Mouse (Mus musculus) small intestine, adult 2 months (tissue): ENCODE measurements around the gene Cadm4. TPM values are rescaled to one million over a fixed set of nuclear protein-coding genes. Genes with fewer than 3 reads are reported as not detected.

ENCODE experiments used
- H3K27ac ChIP-seq: fragments of 200-500 bp; 2 replicates; pipeline ENCODE4 v1.5.1; 2012; ENCODE audit warnings: low read depth, low read length, control low read depth, inconsistent platforms; ENCODE audit not compliant: insufficient read depth
- H3K27me3 ChIP-seq: fragments of 200-500 bp; 2 replicates; pipeline ENCODE4 v1.6.1; 2012; ENCODE audit warnings: mild to moderate bottlenecking, moderate library complexity, low read length, inconsistent platforms; ENCODE audit not compliant: control insufficient read depth, insufficient read depth
- H3K36me3 ChIP-seq: fragments of 200-500 bp; 2 replicates; pipeline ENCODE4 v1.6.1; 2012; ENCODE audit warnings: mild to moderate bottlenecking, low read length, control low read depth, inconsistent platforms; ENCODE audit not compliant: control insufficient read depth, insufficient read depth
- H3K4me1 ChIP-seq: fragments of 200-500 bp; 2 replicates; pipeline ENCODE4 v1.6.1; 2012; ENCODE audit warnings: low read length, inconsistent platforms, mixed read lengths; ENCODE audit not compliant: control insufficient read depth, insufficient read depth, insufficient read length
- H3K4me3 ChIP-seq: fragments of 200-500 bp; 2 replicates; pipeline ENCODE4 v1.5.1; 2012; ENCODE audit warnings: low read depth, mild to moderate bottlenecking, control low read depth, inconsistent platforms, low read length, moderate library complexity
- CTCF ChIP-seq: fragments of 200-500 bp; IDR thresholded peaks from 2 replicates; pipeline ENCODE4 v1.5.1; 2012; ENCODE audit warnings: low read depth, mild to moderate bottlenecking, control low read depth, inconsistent platforms, low read length, moderate library complexity, mixed read lengths; ENCODE audit not compliant: insufficient replicate concordance, insufficient read length; ENCODE audit errors: extremely low read depth
- POLR2A ChIP-seq: fragments of 200-500 bp; IDR thresholded peaks from 2 replicates; pipeline ENCODE4 v1.6.1; 2012; ENCODE audit warnings: low read depth, mild to moderate bottlenecking, control low read depth, inconsistent platforms, low read length, moderate library complexity
- WGBS: fragments of 180-500 bp; shearing (Covaris S2); methylation state at CpG from one replicate; pipeline ENCODE4 v1.1.7; 2018; 5-methylcytosine and 5-hydroxymethylcytosine counted together
- polyA plus RNA-seq: library from polyadenylated mRNA; depleted of rRNA; stranded (reverse); fragments of >200 nt; gene quantifications from 2 replicates; pipeline ENCODE4 v1.2.3, GENCODE M21; 2012

The Cadm4 gene
- polyA plus RNA-seq, 1 experiment, result 2.9 TPM

- Histone ChIP-seq H3K27me3 (no peaks in the 10 kb centered on the region), H3K4me3 (no peak overlapping the region), H3K36me3 (peaks cover 9% of the 10 kb centered on the region), H3K4me1 (no peaks in the 10 kb centered on the region; the same call in 1 of the 2 replicates), H3K27ac (no peak overlapping the region)
- TF ChIP-seq CTCF (no peak), POLR2A (no peak)
- WGBS, result 78% methylated on average over 5 of the region's 5 CpGs
Observed at GRCm38 (mm10) chr7:24538701-24539100, 56.9 kb downstream of the Cadm4 start.

- no peak for TF ChIP-seq CTCF
- no peak for TF ChIP-seq POLR2A
- H3K4me1 ChIP-seq, result no peaks in the 10 kb centered on the region
- H3K27me3 ChIP-seq, result no peaks in the 10 kb centered on the region
- peaks cover 2% of the 10 kb centered on the region; the same call in 1 of the 2 replicates for H3K36me3 ChIP-seq
- no peak overlapping the region for H3K27ac ChIP-seq
- 64% methylated on average over 4 of the region's 4 CpGs for WGBS
- H3K4me3 ChIP-seq, result no peak overlapping the region
Observed at GRCm38 (mm10) chr7:24539686-24540085, 57.9 kb downstream of the Cadm4 start.

- Histone ChIP-seq H3K4me3 (no peak overlapping the region), H3K4me1 (peaks cover 3% of the 10 kb centered on the region), H3K27ac (no peak overlapping the region), H3K36me3 (no peaks in the 10 kb centered on the region), H3K27me3 (no peaks in the 10 kb centered on the region)
- TF ChIP-seq CTCF, result no peak
- TF ChIP-seq POLR2A, result no peak
- 80% methylated on average over 2 of the region's 2 CpGs for WGBS
Observed at GRCm38 (mm10) chr7:24544506-24544905, 62.7 kb downstream of the Cadm4 start.

- Histone ChIP-seq H3K4me1 (peaks cover 3% of the 10 kb centered on the region), H3K27me3 (no peaks in the 10 kb centered on the region), H3K27ac (peak within 1 kb of the TSS; percentile 64), H3K36me3 (no peaks in the 10 kb centered on the region), H3K4me3 (peak within 1 kb of the TSS; percentile 85)
- TF ChIP-seq POLR2A (no peak), CTCF (no peak)
- WGBS, result 30% methylated on average over 13 of the region's 13 CpGs
Observed at GRCm38 (mm10) chr7:24546068-24546614, 64.3 kb downstream of the Cadm4 start, which contains the start of the genes Pinlyp and Xrcc1. Gene Pinlyp (minus strand): TSS chr7:24546118. Gene Xrcc1 (plus strand): TSS chr7:24546289.

GRCm38 (mm10) chr7:24546634-24547389 lies 65.0 kb downstream of the Cadm4 start:
- H3K36me3 ChIP-seq, result no peaks in the 10 kb centered on the region
- under 1% methylated on average over 57 of the region's 57 CpGs for WGBS

GRCm38 (mm10) chr7:24547534-24548036 lies 65.8 kb downstream of the Cadm4 start:
- 22% methylated on average over 13 of the region's 13 CpGs for WGBS

More at GRCm38 (mm10) chr7:24546634-24547389, 65.0 kb downstream of the Cadm4 start:
- Histone ChIP-seq H3K4me3 (peak overlapping the region; percentile 85), H3K4me1 (peaks cover 3% of the 10 kb centered on the region), H3K27ac (peak overlapping the region; percentile 64), H3K27me3 (no peaks in the 10 kb centered on the region)
- TF ChIP-seq POLR2A, result peak; percentile 36; the same call in 1 of the 2 replicates
- TF ChIP-seq CTCF, result no peak

More at GRCm38 (mm10) chr7:24547534-24548036, 65.8 kb downstream of the Cadm4 start:
- TF ChIP-seq CTCF (no peak), POLR2A (no peak)
- Histone ChIP-seq H3K4me3 (peak overlapping the region; percentile 85), H3K27me3 (no peaks in the 10 kb centered on the region), H3K36me3 (no peaks in the 10 kb centered on the region; the same call in 1 of the 2 replicates), H3K27ac (no peak overlapping the region), H3K4me1 (peaks cover 3% of the 10 kb centered on the region)
